Mouse (Mus musculus) A20 (cell line): Measurements from ENCODE around the gene Qrich2.
A peak's percentile ranks its signal among the peaks of the same experiment; 100 is the strongest.
"Not testable (repeated sequence)": the region's sequence is repeated elsewhere in the genome, so short reads cannot be mapped to it uniquely, and the experiment has no call there.

ENCODE experiments used
- DNase-seq: peaks from one replicate; pipeline ENCODE4 v3.0.0-alpha.2; 2011; ENCODE audit warnings: low read depth, low spot score

The Qrich2 gene

DNA sequence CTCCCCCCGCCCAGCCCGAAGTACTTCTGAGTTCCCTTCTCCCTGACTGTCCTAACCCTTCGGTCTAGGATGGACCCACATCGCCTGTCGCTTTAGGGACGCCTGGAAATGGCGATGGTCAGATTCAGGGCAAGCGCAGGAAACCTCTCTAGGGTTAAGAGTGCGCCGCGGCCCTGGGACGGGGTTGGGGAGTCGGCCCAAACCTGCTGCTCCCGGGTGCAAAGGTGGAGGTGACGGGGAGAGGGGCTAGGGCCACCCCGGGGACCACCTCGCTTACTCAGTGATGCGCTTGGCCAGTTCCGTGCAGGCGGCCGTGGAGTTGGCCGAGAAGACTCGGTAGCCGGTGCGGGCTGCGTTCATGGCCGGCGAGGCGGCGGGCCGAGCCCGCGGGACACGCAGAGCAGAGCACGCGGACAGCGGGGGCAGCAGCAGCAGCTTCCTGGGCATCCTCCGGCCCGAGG, 23.8 kb upstream of the Qrich2 start:
- no peak for DNase-seq

- peak; percentile 79 for DNase-seq
These were observed 22.8 kb upstream of the Qrich2 start for GRCm38 (mm10) chr11:116488693-116489375.

DNA sequence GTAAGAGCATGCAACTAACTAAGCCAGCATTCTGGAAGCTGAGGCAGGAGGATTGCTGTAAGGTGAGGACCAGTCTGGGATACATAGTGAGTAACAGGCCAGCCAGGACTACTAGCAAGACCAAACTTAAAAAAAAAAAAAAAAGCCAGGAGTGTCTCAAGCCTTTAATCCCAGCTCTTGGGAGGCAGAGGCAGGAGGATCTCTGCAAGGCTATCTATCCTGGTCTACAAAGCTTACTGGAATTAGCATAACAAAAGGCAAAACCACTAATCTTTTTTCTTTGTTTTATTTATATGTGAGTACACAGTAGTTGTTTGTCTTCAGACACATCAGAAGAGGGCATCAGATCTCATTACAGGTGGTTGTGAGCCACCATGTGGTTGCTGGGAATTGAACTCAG, 22.2 kb upstream of the Qrich2 start:
- no peak for DNase-seq

- no peak for DNase-seq
These were observed 18.2 kb upstream of the Qrich2 start for GRCm38 (mm10) chr11:116484261-116484660.

DNA sequence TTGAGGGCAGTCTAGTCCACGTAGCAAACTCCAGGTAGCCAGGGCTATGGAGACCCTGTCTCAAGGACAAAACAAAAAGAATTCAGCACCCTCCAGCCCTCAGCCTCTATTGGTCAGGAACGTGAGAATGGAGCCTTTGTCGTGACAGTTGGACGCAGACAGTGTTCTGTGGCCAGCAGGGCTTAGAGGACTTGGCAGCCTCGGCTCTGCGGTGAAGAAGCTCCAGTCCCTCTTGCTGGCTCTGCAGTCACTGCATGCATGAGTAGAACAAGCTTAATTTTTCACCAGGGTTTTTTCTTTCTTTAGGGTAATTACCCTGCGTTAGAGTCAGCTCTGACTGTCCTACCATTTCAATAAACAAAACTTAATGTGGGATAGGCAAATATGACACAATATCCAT, 15.7 kb upstream of the Qrich2 start:
- no peak for DNase-seq

DNA sequence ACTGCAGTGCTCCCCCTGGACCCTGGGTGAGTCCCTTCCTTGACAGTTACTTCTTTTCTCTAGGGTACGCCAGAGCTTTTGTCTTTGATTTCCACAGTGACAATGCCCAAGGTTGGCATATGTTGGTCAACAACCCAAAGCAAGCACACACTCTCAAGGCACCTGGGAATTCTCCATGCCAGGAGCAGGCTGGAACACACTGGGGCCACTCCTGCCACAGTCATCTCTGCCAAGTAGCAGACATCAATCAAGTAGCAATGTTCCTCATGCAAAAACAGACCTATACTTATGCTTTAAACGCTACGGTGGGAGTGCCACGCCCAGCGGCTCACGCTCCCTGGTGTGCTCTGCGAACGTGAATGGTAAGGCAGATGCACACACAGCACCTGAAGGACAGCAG, 14.9 kb upstream of the Qrich2 start:
- no peak for DNase-seq

GRCm38 (mm10) chr11:116479832-116480231, 13.8 kb upstream of the Qrich2 start:
- no peak for DNase-seq

GRCm38 (mm10) chr11:116478978-116479377, 12.9 kb upstream of the Qrich2 start:
- DNase-seq = no peak

GRCm38 (mm10) chr11:116477160-116477759, 11.2 kb upstream of the Qrich2 start:
- no peak for DNase-seq

DNA sequence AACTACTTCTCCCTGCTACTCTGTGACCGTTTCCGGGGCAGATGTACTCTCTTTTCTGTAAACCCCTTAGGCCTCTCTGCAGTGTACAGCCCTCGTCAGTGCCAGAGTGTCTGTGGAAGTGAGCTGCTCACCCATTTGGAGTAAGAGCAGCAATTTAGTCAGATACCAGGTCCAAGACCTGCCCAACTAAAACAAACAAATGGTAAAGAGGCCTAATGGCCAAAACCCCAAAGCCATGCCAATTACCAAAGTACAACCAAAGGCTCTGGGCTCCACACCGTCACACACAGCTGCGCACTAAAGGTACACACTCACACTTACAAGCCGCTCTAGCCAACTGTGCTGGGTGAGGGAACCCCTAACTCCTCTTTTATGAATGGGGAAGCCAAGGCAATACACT, 10.7 kb upstream of the Qrich2 start:
- DNase-seq = no peak

DNA sequence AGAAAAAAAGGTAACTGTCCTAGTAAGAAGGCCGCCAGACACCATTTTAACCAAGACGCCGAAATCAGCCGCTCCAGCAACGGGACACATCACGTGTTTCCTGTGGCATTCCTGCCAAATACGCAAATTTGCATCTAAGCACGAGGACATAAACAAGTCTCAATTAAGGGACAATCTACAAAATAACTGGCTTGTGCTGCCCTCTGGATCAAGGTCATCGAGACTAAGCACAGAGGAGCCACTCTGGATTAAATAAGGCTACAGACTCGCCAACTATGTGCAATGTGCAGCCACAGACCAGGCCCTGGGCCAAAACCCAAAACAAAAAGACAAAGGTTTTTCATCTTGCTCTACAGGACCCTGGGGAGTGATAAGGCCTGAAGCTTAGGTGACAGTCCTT, 10.0 kb upstream of the Qrich2 start:
- DNase-seq = no peak

DNA sequence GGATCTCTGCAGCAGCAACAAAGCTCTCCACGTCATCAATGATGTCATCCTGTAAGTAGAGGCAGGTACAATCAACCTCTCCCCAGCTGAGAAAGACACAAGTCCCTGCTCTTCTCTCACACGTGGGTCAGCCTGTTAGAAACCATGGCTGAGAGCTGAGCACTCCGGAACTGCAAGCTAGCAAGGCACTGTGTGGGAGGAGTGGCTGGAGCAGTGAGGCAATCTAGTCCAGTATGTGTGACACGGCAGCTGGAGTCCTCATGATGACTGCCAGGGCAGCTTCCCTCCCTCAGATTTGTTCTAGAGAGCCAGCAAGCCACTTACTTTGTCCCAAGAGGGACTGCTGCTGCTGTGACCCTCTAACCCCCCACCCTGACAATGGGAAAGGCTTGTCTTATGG, 6.2 kb upstream of the Qrich2 start:
- DNase-seq = no peak

GRCm38 (mm10) chr11:116470896-116471295, 4.9 kb upstream of the Qrich2 start:
- no peak for DNase-seq

GRCm38 (mm10) chr11:116470249-116470648, 4.2 kb upstream of the Qrich2 start:
- no peak for DNase-seq

DNA sequence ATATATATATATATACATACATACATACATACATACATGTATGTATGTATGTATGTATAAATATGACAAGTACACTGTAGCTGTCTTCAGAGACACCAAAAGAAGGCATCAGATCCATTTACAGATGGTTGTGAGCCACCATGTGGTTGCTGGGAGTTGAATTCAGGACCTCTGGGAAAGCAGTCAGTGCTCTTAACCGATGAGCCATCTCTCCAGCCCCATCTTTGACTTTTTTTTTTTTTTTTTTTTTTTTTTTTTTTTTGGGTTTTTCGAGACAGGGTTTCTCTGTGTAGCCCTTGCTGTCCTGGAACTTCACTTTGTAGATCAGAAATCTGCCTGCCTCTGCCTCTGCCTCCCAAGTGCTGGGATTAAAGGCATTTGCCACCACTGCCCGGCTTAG, 2.3 kb upstream of the Qrich2 start:
- not testable (repeated sequence) for DNase-seq

- DNase-seq = peak; percentile 80
These were observed 2.2 kb downstream of the Qrich2 start for GRCm38 (mm10) chr11:116463833-116464232.

DNA sequence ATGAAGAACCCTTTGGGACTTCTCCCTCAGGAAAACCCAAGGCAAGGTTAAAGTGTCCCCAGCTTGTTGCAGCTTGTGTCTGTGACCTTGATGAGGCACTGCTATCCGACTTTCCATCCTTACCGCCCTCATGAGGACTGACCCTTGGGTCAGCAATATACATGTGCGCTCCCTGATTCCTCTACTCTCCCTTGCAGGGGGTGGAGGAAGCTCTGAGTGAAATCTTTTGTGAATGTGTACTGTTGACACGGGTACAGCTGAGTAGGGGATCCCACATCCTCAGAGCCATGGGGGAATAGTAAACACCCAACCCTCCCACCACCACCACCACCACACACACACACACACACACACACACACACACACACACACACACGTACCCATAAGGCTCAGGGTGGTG, 2.7 kb downstream of the Qrich2 start:
- no peak for DNase-seq

DNA sequence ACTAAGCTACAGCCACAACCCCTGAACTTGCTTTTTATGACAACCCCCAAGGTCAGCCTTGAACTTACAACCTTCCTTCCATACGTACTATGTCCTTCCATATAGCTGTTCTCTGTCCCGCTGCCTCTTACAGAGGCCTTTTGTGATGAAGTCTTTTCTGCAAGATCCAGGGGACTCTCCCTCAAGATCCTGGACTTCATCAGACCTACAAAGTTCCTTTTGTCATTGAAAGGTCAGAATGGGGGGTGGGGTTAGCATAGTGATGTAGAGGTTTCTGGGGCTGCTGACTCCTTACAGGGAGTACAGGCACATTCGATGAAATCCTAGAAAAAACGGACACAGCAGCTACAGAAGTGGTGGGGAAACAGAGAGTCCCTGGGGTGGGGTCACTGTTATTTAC, 6.3 kb downstream of the Qrich2 start:
- DNase-seq = no peak

- no peak for DNase-seq
These were observed 9.8 kb downstream of the Qrich2 start for GRCm38 (mm10) chr11:116456234-116456633.

DNA sequence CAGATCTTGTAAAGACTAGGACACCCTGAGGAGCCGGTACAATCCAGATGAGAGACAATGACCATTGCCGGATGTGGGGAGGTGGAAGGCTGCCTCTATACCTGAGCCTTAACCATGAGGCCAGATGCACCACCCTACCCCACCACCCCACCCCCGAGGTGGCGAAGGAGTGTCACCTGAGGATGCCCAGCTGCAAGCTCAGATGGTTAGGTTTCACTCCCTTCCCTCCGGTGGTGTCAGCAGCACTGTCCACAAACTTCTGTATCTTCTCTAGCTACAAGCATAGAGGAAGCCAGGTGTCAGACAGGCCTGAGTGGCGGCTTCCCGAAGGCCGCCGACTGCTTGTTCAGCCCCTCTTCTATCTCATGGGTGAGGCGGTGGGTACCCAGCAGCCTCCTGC, 12.2 kb downstream of the Qrich2 start:
- no peak for DNase-seq

DNA sequence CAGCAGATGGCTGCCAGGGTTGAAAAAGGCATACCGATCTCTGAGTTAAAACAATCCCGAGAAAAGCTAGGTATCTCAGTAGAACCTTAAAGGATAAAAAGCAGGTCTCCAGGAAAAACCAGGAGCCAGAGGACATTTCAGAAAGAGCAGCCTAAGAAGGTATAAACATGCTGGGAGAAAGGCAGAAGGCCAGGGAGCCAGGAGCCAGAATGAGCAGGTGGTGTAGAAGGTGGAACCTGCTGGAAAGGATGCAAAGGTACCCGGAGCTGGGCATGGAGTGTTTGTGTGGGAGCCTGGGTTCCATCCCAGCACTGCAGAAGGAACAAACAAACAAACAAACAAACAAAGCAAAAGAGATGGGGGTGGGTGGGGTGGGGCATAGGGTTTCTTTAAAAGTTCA, 16.7 kb downstream of the Qrich2 start:
- no peak for DNase-seq

- no peak for DNase-seq
These were observed 18.2 kb downstream of the Qrich2 start for GRCm38 (mm10) chr11:116447822-116448221.

- DNase-seq = no peak
These were observed 19.6 kb downstream of the Qrich2 start for GRCm38 (mm10) chr11:116446308-116446887.
